Mouse (Mus musculus) lung, embryonic 14.5 days (tissue): ENCODE results near the gene Tfb2m. TPM values are rescaled to one million over a fixed set of nuclear protein-coding genes. Genes with fewer than 3 reads are reported as not detected.

Experiments
- ATAC-seq: fragments of 200-750 bp; cut with Nextera tagmentation; 2 replicates; pipeline ENCODE4 v1.8.0; 2017; ENCODE audit warnings: mild to moderate bottlenecking, moderate TSS enrichment, moderate library complexity; ENCODE audit not compliant: insufficient read depth
- DNase-seq: peaks from one replicate; pipeline ENCODE4 v3.0.0-alpha.2; 2015
- H3K27ac ChIP-seq: fragments of 300-500 bp; sonication (generic); 2 replicates; pipeline ENCODE4 v1.5.1; 2014; ENCODE audit warnings: low read depth, mild to moderate bottlenecking, moderate library complexity
- H3K27me3 ChIP-seq: fragments of 300-500 bp; sonication (generic); 2 replicates; pipeline ENCODE4 v1.6.1; 2014; ENCODE audit warnings: low read length, control low read depth; ENCODE audit not compliant: insufficient read depth
- H3K36me3 ChIP-seq: fragments of 300-500 bp; sonication (generic); 2 replicates; pipeline ENCODE4 v1.6.1; 2014; ENCODE audit warnings: control low read depth; ENCODE audit not compliant: insufficient read depth
- H3K4me1 ChIP-seq: fragments of 300-500 bp; sonication (generic); 2 replicates; pipeline ENCODE4 v1.6.1; 2014; ENCODE audit warnings: antibody characterized with exemption, control low read depth; ENCODE audit not compliant: insufficient read depth
- H3K4me2 ChIP-seq: fragments of 300-500 bp; sonication (generic); 2 replicates; pipeline ENCODE4 v1.6.1; 2014; ENCODE audit warnings: mild to moderate bottlenecking
- H3K4me3 ChIP-seq: fragments of 300-500 bp; sonication (generic); 2 replicates; pipeline ENCODE4 v1.5.1; 2014; ENCODE audit warnings: low read depth, low read length
- H3K9ac ChIP-seq: fragments of 300-500 bp; sonication (generic); 2 replicates; pipeline ENCODE4 v1.6.1; 2014
- H3K9me3 ChIP-seq: fragments of 300-500 bp; sonication (generic); 2 replicates; pipeline ENCODE4 v1.6.1; 2016; ENCODE audit warnings: low read depth, low read length, control low read depth
- CTCF ChIP-seq: IDR thresholded peaks from 2 replicates; pipeline ENCODE4 v1.5.1; 2016; ENCODE audit warnings: antibody characterized with exemption, low read depth
- WGBS: fragments of 180-500 bp; shearing (Covaris S2); extraction: QIAGEN DNeasy Blood & Tissue Kit; methylation state at CpG from one replicate; pipeline ENCODE4 v1.1.7; 2014; 5-methylcytosine and 5-hydroxymethylcytosine counted together
- polyA plus RNA-seq: library from polyadenylated mRNA; unstranded; fragments of >200 nt; fragmentation: Nextera tagmentation; extraction: Ambion mirVana; gene quantifications from 2 replicates; pipeline ENCODE4 v1.2.1, GENCODE M21; 2014

Gene Tfb2m
- polyA plus RNA-seq, 1 experiment from 2014 or later, result 26.6 TPM

- no peak overlapping the region for H3K4me2 ChIP-seq
- no peak for TF ChIP-seq CTCF
- no peaks in the 10 kb centered on the region for H3K9me3 ChIP-seq
- no peak overlapping the region for H3K27ac ChIP-seq
- H3K4me1 ChIP-seq, result peaks cover 10% of the 10 kb centered on the region; the same call in 1 of the 2 replicates
- H3K9ac ChIP-seq, result no peak overlapping the region
- DNase-seq (no peak), ATAC-seq (no peak)
- H3K4me3 ChIP-seq, result no peak overlapping the region
- WGBS, result 80% methylated on average over 4 of the region's 4 CpGs
- H3K36me3 ChIP-seq, result no peaks in the 10 kb centered on the region
- H3K27me3 ChIP-seq, result no peaks in the 10 kb centered on the region
Observed at GRCm38 (mm10) chr1:179571686-179572085, 25.6 kb upstream of the Tfb2m start.

DNA sequence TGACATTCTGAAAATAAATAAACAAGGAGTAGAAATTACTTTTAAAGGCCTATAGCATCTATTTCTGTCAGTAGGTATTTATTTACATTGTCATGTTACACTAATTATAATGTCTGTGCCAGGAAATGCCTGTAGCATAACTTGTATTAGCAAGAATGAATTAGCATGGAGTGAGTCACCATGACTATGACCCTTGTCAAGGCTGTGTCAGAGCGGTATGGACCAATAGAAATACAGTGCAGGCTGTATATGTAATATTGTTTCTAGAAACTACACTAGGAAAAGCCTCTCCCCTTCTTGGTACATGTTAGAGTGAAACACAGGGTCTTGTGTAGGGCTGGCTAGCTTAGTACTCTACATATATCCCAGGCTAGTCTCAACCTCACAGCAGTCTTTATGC is 24.4 kb upstream of the Tfb2m start:
- TF ChIP-seq CTCF, result no peak
- 77% methylated on average over 1 of the region's 1 CpGs for WGBS
- no peaks in the 10 kb centered on the region for H3K36me3 ChIP-seq
- no peaks in the 10 kb centered on the region for H3K27me3 ChIP-seq
- no peak overlapping the region for H3K27ac ChIP-seq
- no peak for ATAC-seq
- H3K9me3 ChIP-seq, result no peaks in the 10 kb centered on the region
- H3K4me2 ChIP-seq, result no peak overlapping the region
- no peak for DNase-seq
- peaks cover 10% of the 10 kb centered on the region; the same call in 1 of the 2 replicates for H3K4me1 ChIP-seq
- no peak overlapping the region for H3K9ac ChIP-seq
- H3K4me3 ChIP-seq, result no peak overlapping the region

DNA sequence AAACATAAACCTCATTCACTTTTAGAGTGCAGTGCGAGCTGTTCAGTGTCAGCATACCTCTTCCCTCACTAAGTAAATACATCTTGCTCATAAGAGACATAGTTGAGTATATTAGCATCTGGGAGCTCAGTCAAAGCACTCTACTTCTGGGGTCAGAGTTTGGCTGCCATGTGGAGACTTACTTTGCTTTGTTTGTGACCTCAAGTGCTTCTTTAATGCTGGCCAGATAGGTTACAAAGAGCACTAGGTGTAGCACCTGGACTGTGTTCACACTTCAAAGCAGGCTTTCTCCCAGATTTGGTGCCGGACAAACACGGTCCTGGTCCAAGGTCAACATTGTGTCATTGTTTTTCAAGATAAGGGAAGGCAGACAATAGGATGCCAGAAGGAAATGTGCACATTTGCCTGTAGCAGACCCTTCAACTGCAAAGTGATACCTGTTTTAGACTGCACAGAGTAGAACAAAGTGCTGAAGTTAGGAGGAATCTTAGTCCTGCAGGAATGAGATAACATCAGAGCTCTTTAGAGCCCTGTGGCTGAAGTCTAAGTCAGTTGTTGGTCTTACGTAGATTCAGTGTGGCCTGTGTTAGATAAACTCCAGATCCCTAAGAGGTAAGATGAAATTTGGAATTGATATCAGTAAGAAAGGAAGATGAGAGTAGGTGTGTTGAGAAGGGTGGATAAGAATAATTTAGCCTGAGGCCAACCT is 22.8 kb upstream of the Tfb2m start:
- 48% methylated on average over 4 of the region's 4 CpGs for WGBS
- H3K4me2 ChIP-seq, result no peak overlapping the region
- H3K27ac ChIP-seq, result peak overlapping the region; percentile 51
- H3K9ac ChIP-seq, result no peak overlapping the region
- no peaks in the 10 kb centered on the region for H3K9me3 ChIP-seq
- no peak overlapping the region for H3K4me3 ChIP-seq
- TF ChIP-seq CTCF, result no peak
- DNase-seq (no peak), ATAC-seq (peak; percentile 59)
- no peaks in the 10 kb centered on the region for H3K27me3 ChIP-seq
- no peaks in the 10 kb centered on the region for H3K36me3 ChIP-seq
- peaks cover 10% of the 10 kb centered on the region; the same call in 1 of the 2 replicates for H3K4me1 ChIP-seq

DNA sequence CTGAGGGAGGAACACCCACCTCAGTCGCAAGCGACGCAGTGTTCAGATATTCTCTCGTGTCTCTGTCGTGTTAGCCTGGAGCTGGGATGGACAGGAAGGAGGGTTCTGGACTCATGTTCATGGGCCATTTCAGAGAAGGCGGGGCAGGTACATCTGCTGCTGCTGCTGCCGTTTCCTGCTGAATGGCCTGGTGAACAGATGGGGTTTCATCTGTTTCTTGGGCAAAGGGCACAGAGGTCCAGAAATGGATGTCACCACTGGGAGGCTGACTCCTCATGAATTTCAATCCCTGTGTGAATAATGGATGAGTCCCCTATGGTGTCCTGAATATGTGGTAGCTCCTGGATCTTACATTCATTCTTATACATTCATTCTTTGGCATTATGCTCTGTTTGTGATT is 21.5 kb upstream of the Tfb2m start:
- no peak overlapping the region for H3K4me2 ChIP-seq
- H3K27me3 ChIP-seq, result no peaks in the 10 kb centered on the region
- no peak for TF ChIP-seq CTCF
- H3K4me3 ChIP-seq, result no peak overlapping the region
- ATAC-seq (no peak), DNase-seq (no peak)
- no peak overlapping the region for H3K27ac ChIP-seq
- no peak overlapping the region for H3K9ac ChIP-seq
- peaks cover 10% of the 10 kb centered on the region; the same call in 1 of the 2 replicates for H3K4me1 ChIP-seq
- H3K9me3 ChIP-seq, result no peaks in the 10 kb centered on the region
- 65% methylated on average over 7 of the region's 7 CpGs for WGBS
- H3K36me3 ChIP-seq, result no peaks in the 10 kb centered on the region

DNA sequence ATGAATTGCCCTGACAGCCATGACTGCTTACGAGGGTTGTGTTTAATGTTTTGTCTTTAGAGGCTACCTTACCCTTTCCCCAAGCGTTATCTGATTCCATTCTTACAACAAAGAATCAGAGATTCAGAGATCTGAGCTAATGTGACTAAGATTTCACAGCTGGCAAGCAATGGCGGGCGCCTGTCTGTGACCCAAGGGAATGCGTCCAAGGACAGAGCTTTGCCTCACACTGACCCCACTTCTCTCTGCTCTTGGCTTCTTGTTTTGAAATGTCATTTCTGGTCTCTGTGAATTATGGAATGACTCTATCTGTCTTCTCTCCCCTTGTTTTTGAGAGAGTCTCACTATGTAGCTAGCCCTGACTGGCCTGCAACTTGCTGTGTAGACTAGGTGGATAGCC is 17.9 kb upstream of the Tfb2m start:
- Histone ChIP-seq H3K4me3 (no peak overlapping the region), H3K4me1 (peaks cover 4% of the 10 kb centered on the region; the same call in 1 of the 2 replicates), H3K9me3 (no peaks in the 10 kb centered on the region), H3K27me3 (no peaks in the 10 kb centered on the region), H3K27ac (no peak overlapping the region), H3K36me3 (no peaks in the 10 kb centered on the region), H3K4me2 (no peak overlapping the region), H3K9ac (no peak overlapping the region)
- ATAC-seq, result no peak
- TF ChIP-seq CTCF, result no peak
- WGBS, result 59% methylated on average over 5 of the region's 5 CpGs
- no peak for DNase-seq

- no peak for ATAC-seq
- no peak overlapping the region for H3K27ac ChIP-seq
Observed at GRCm38 (mm10) chr1:179563211-179563610, 17.1 kb upstream of the Tfb2m start.

DNA sequence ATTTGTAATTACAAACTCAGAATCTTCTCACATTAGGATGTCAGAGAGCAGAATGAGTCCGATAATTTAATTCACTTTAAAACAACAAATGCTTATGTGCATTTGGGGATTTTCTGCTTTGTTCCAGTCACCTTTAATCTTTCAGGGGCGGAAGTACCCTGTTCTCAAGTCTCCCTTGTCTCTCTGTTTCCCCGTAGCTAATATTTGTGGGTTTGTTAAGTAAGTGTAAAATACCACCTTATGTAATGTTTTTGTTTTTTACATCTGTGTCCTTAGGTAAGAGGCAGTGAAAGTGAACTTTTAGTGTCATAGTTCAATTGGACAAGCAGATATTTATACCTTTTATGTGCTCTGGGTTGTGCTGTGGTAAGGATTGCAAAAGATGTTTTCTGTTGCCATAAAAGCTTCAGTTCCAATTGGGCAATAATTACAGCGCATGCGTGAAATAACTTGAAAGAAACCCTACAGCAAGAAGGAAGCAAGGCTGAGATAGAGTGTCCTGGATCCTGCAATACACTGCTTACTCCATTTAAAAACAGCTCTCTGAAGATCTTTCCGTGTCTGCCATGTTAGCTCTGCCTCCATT is 14.9 kb upstream of the Tfb2m start:
- no peak overlapping the region for H3K4me3 ChIP-seq
- no peaks in the 10 kb centered on the region for H3K9me3 ChIP-seq
- WGBS, result 89% methylated on average over 6 of the region's 6 CpGs
- no peak overlapping the region for H3K9ac ChIP-seq
- DNase-seq, result no peak
- H3K4me2 ChIP-seq, result no peak overlapping the region
- no peaks in the 10 kb centered on the region for H3K36me3 ChIP-seq
- ATAC-seq, result no peak
- no peaks in the 10 kb centered on the region for H3K27me3 ChIP-seq
- no peak for TF ChIP-seq CTCF
- H3K27ac ChIP-seq, result no peak overlapping the region
- H3K4me1 ChIP-seq, result no peaks in the 10 kb centered on the region

More at GRCm38 (mm10) chr1:179563211-179563610, 17.1 kb upstream of the Tfb2m start:
- no peak for TF ChIP-seq CTCF
- H3K4me1 ChIP-seq, result no peaks in the 10 kb centered on the region
- H3K27me3 ChIP-seq, result no peaks in the 10 kb centered on the region
- H3K36me3 ChIP-seq, result no peaks in the 10 kb centered on the region
- DNase-seq, result no peak
- no peaks in the 10 kb centered on the region for H3K9me3 ChIP-seq
- H3K9ac ChIP-seq, result no peak overlapping the region
- no peak overlapping the region for H3K4me2 ChIP-seq
- no peak overlapping the region for H3K4me3 ChIP-seq
- 76% methylated on average over 4 of the region's 4 CpGs for WGBS
